Mouse (Mus musculus): ENCODE measurements around the gene Larp1b. TPM values are rescaled to one million over a fixed set of nuclear protein-coding genes. Genes with fewer than 3 reads are reported as not detected.

Larp1b gene
- polyA plus RNA-seq, 1 experiment from 2014 or later: 4.1 TPM

- 86% methylated on average over 12 of the region's 12 CpGs for WGBS
- no peak for ATAC-seq (ENCODE audit: low FRiP score, low read depth)
- Histone ChIP-seq H3K4me3 (no peak overlapping the region), H3K4me1 (replicated peaks) (no peaks in the 10 kb centered on the region), H3K36me3 (no peaks in the 10 kb centered on the region), H3K4me2 (no peak overlapping the region), H3K27me3 (no peaks in the 10 kb centered on the region), H3K9ac (no peak overlapping the region), H3K9me3 (no peaks in the 10 kb centered on the region), H3K27ac (replicated peaks) (no peak overlapping the region)
These were observed 81.9 kb downstream of the Larp1b start for GRCm38 (mm10) chr3:41031286-41032210.

GRCm38 (mm10) chr3:41038297-41038916 is 88.8 kb downstream of the Larp1b start:
- Histone ChIP-seq H3K27me3 (no peaks in the 10 kb centered on the region), H3K9ac (no peak overlapping the region), H3K36me3 (no peaks in the 10 kb centered on the region), H3K4me2 (no peak overlapping the region), H3K9me3 (no peaks in the 10 kb centered on the region), H3K4me3 (no peak overlapping the region), H3K4me1 (replicated peaks) (no peaks in the 10 kb centered on the region), H3K27ac (replicated peaks) (no peak overlapping the region)
- 58% methylated on average over 5 of the region's 5 CpGs for WGBS
- ATAC-seq (ENCODE audit: low FRiP score, low read depth): no peak

- no peak overlapping the region for H3K4me2 ChIP-seq
- H3K4me1 ChIP-seq (replicated peaks): no peaks in the 10 kb centered on the region
- H3K4me3 ChIP-seq: no peak overlapping the region
- no peaks in the 10 kb centered on the region for H3K9me3 ChIP-seq
- no peaks in the 10 kb centered on the region for H3K27me3 ChIP-seq
- no peak overlapping the region for H3K9ac ChIP-seq
- H3K27ac ChIP-seq (replicated peaks): no peak overlapping the region
- no peak for ATAC-seq (ENCODE audit: low FRiP score, low read depth)
- no peaks in the 10 kb centered on the region for H3K36me3 ChIP-seq
- 70% methylated on average over 5 of the region's 5 CpGs for WGBS
These were observed 91.6 kb downstream of the Larp1b start for GRCm38 (mm10) chr3:41041241-41041640.

GRCm38 (mm10) chr3:41042195-41042938 is 92.7 kb downstream of the Larp1b start:
- Histone ChIP-seq H3K4me2 (no peak overlapping the region), H3K27me3 (no peaks in the 10 kb centered on the region), H3K4me3 (no peak overlapping the region), H3K36me3 (no peaks in the 10 kb centered on the region), H3K27ac (replicated peaks) (no peak overlapping the region), H3K4me1 (replicated peaks) (no peaks in the 10 kb centered on the region), H3K9me3 (no peaks in the 10 kb centered on the region), H3K9ac (no peak overlapping the region)
- WGBS: 83% methylated on average over 4 of the region's 4 CpGs
- peak; percentile 83; the same call in 1 of the 2 replicates for ATAC-seq (ENCODE audit: low FRiP score, low read depth)

- H3K4me3 ChIP-seq: no peak overlapping the region
- ATAC-seq (ENCODE audit: low FRiP score, low read depth): no peak
- H3K27ac ChIP-seq (replicated peaks): no peak overlapping the region
- H3K27me3 ChIP-seq: no peaks in the 10 kb centered on the region
- no peaks in the 10 kb centered on the region for H3K9me3 ChIP-seq
- H3K4me1 ChIP-seq (replicated peaks): no peaks in the 10 kb centered on the region
- 80% methylated on average over 11 of the region's 11 CpGs for WGBS
- H3K4me2 ChIP-seq: no peak overlapping the region
- H3K36me3 ChIP-seq: no peaks in the 10 kb centered on the region
- H3K9ac ChIP-seq: no peak overlapping the region
These were observed 94.2 kb downstream of the Larp1b start for GRCm38 (mm10) chr3:41043756-41044354.

- Histone ChIP-seq H3K27me3 (no peaks in the 10 kb centered on the region), H3K4me3 (no peak overlapping the region)
- 70% methylated on average over 6 of the region's 6 CpGs for WGBS
These were observed 98.2 kb downstream of the Larp1b start for GRCm38 (mm10) chr3:41047838-41048237.

GRCm38 (mm10) chr3:41053334-41053733 is 103.7 kb downstream of the Larp1b start:
- no peak for ATAC-seq (ENCODE audit: low FRiP score, low read depth)
- H3K4me3 ChIP-seq: no peak overlapping the region
- WGBS: 91% methylated on average over 3 of the region's 3 CpGs
- H3K9ac ChIP-seq: no peak overlapping the region
- H3K27ac ChIP-seq (replicated peaks): no peak overlapping the region
- no peaks in the 10 kb centered on the region for H3K9me3 ChIP-seq
- H3K36me3 ChIP-seq: no peaks in the 10 kb centered on the region
- H3K4me1 ChIP-seq (replicated peaks): no peaks in the 10 kb centered on the region
- H3K4me2 ChIP-seq: no peak overlapping the region
- H3K27me3 ChIP-seq: no peaks in the 10 kb centered on the region

More at GRCm38 (mm10) chr3:41047838-41048237, 98.2 kb downstream of the Larp1b start:
- H3K9ac ChIP-seq: no peak overlapping the region
- no peaks in the 10 kb centered on the region for H3K9me3 ChIP-seq
- H3K4me1 ChIP-seq (replicated peaks): no peaks in the 10 kb centered on the region
- H3K4me2 ChIP-seq: no peak overlapping the region
- no peak for ATAC-seq (ENCODE audit: low FRiP score, low read depth)
- H3K27ac ChIP-seq (replicated peaks): no peak overlapping the region
- no peaks in the 10 kb centered on the region for H3K36me3 ChIP-seq

GRCm38 (mm10) chr3:41058395-41058794 is 108.8 kb downstream of the Larp1b start:
- no peak overlapping the region for H3K4me2 ChIP-seq
- no peak overlapping the region for H3K4me3 ChIP-seq
- no peaks in the 10 kb centered on the region for H3K9me3 ChIP-seq
- H3K36me3 ChIP-seq: no peaks in the 10 kb centered on the region
- no peak overlapping the region for H3K27ac ChIP-seq (replicated peaks)
- no peaks in the 10 kb centered on the region for H3K4me1 ChIP-seq (replicated peaks)
- no peak overlapping the region for H3K9ac ChIP-seq
- WGBS: 55% methylated on average over 2 of the region's 2 CpGs
- peak; percentile 75; the same call in 1 of the 2 replicates for ATAC-seq (ENCODE audit: low FRiP score, low read depth)
- H3K27me3 ChIP-seq: no peaks in the 10 kb centered on the region

GRCm38 (mm10) chr3:41059249-41059648 is 109.6 kb downstream of the Larp1b start:
- Histone ChIP-seq H3K27ac (replicated peaks) (no peak overlapping the region), H3K36me3 (no peaks in the 10 kb centered on the region), H3K4me2 (no peak overlapping the region), H3K9ac (no peak overlapping the region), H3K27me3 (no peaks in the 10 kb centered on the region), H3K4me3 (no peak overlapping the region), H3K4me1 (replicated peaks) (no peaks in the 10 kb centered on the region), H3K9me3 (no peaks in the 10 kb centered on the region)
- no peak for ATAC-seq (ENCODE audit: low FRiP score, low read depth)
- WGBS: 90% methylated on average over 3 of the region's 3 CpGs

- Histone ChIP-seq H3K36me3 (peaks cover 11% of the 10 kb centered on the region), H3K27me3 (no peaks in the 10 kb centered on the region), H3K4me3 (no peak overlapping the region), H3K4me1 (replicated peaks) (no peaks in the 10 kb centered on the region), H3K4me2 (no peak overlapping the region), H3K9ac (no peak overlapping the region), H3K9me3 (no peaks in the 10 kb centered on the region), H3K27ac (replicated peaks) (no peak overlapping the region)
- ATAC-seq (ENCODE audit: low FRiP score, low read depth): no peak
- 91% methylated on average over 3 of the region's 3 CpGs for WGBS
These were observed 112.4 kb downstream of the Larp1b start for GRCm38 (mm10) chr3:41061831-41062565.

GRCm38 (mm10) chr3:41062758-41063157 is 113.1 kb downstream of the Larp1b start:
- H3K4me1 ChIP-seq (replicated peaks): no peaks in the 10 kb centered on the region
- H3K27me3 ChIP-seq: no peaks in the 10 kb centered on the region
- WGBS: 94% methylated on average over 2 of the region's 2 CpGs
- ATAC-seq (ENCODE audit: low FRiP score, low read depth): no peak
- no peaks in the 10 kb centered on the region for H3K9me3 ChIP-seq
- peaks cover 18% of the 10 kb centered on the region for H3K36me3 ChIP-seq
- H3K4me2 ChIP-seq: no peak overlapping the region
- H3K4me3 ChIP-seq: no peak overlapping the region
- H3K9ac ChIP-seq: no peak overlapping the region
- H3K27ac ChIP-seq (replicated peaks): no peak overlapping the region
